Mouse (Mus musculus) adrenal gland, postnatal 0 days (tissue): ENCODE data around the gene Prl3a1. TPM values are rescaled to one million over a fixed set of nuclear protein-coding genes. Genes with fewer than 3 reads are reported as not detected.

Experiments
- polyA plus RNA-seq: library from polyadenylated mRNA; unstranded; fragments of >200 nt; fragmentation: Nextera tagmentation; extraction: Ambion mirVana; gene quantifications from 2 replicates; pipeline ENCODE4 v1.2.1, GENCODE M21; 2015

Prl3a1 gene
- not detected in 2 replicates for polyA plus RNA-seq

GRCm38 (mm10) chr13:27259136-27259535 lies at the start of gene Prl3a1:
Gene Prl3a1, plus strand, starts transcription at chr13:27259436.

GRCm38 (mm10) chr13:27241547-27241946 lies 17.7 kb upstream of the Prl3a1 start, which contains the start of gene Prl3b1:
Gene Prl3b1, plus strand, starts transcription at chr13:27241847.

GRCm38 (mm10) chr13:27312334-27313225 lies 53.3 kb downstream of the Prl3a1 start, which contains the start of gene Prl6a1:
Gene Prl6a1, plus strand, starts transcription at chr13:27312627.

Other genes with a start within 250 kb of the Prl3a1 start
- not detected in 2 replicates for gene Prl, start 201.9 kb upstream of the Prl3a1 start, polyA plus RNA-seq
- gene Prl3d1, start 165.2 kb upstream of the Prl3a1 start, polyA plus RNA-seq = not detected in 2 replicates
- not detected in 2 replicates for gene Prl3d2, start 137.7 kb upstream of the Prl3a1 start, polyA plus RNA-seq
- not detected in 2 replicates for gene Prl3d3, start 102.6 kb upstream of the Prl3a1 start, polyA plus RNA-seq
- not detected in 2 replicates for gene Prl3c1, start 62.8 kb upstream of the Prl3a1 start, polyA plus RNA-seq
- not detected in 2 replicates for gene Prl3b1, start 17.6 kb upstream of the Prl3a1 start, polyA plus RNA-seq
- not detected in 2 replicates for gene Prl6a1, start 53.2 kb downstream of the Prl3a1 start, polyA plus RNA-seq
- 5.4 and 7.9 TPM in 2 replicates for gene Prl8a2, start 86.2 kb downstream of the Prl3a1 start, polyA plus RNA-seq
- not detected in 2 replicates for gene Prl2b1, start 131.4 kb downstream of the Prl3a1 start, polyA plus RNA-seq
- not detected in 2 replicates for gene Prl8a6, start 179.3 kb downstream of the Prl3a1 start, polyA plus RNA-seq